Mouse (Mus musculus) ES-Bruce4 (cell line): Measurements from ENCODE around the gene Lasp1.

ENCODE experiments used
- CTCF ChIP-seq: IDR thresholded peaks from one replicate; pipeline ENCODE4 v1.8.1; 2011; ENCODE audit warnings: low read depth, low read length
- EP300 ChIP-seq: IDR thresholded peaks from 2 replicates; pipeline ENCODE4 v1.6.1; 2011; ENCODE audit warnings: low read depth, low read length; ENCODE audit not compliant: insufficient read depth
- POLR2A ChIP-seq: IDR thresholded peaks from one replicate; pipeline ENCODE4 v1.8.1; 2011; ENCODE audit warnings: low read length; ENCODE audit not compliant: insufficient read depth

DNA sequence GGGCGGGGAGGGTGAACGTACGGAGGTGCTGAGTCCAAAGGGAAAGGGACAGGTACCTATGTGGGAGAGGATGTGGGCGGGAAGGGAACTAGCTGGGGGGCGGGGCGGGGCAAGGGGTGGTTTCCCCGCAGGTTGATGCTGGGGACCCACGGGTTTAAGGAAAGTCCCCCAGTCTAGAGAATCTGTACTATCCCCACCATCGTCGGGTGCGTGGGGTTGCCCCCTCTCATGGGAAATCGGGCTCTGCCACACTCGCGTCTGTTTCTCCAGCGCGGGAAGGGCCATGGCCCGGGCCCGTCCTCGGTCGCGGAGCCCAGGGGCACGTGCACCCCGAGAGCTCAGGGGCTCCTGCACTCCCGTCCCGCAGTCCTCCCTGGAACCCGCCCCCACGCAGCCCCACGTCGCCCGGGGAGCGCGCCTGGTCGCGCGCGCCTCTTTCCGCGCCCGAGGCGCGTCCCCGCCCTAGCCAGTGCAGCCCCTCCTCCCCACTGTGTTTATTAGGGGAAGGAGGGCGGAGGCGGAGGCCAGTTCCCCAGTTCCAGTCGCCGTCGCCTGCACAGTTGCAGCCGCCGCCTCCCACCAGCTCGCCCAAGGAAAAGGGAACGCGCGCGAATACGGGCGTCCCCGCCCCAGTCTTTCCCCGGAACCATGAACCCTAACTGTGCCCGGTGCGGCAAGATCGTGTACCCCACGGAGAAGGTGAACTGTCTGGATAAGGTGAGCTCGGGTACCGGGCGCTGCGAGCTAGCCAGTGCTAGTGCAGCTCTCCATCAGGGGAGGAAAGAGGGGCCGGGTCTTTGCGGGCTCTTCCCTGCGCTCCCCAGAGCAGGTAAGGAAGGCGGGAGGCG, 570 bp downstream of the Lasp1 start:
- no peak for TF ChIP-seq POLR2A
- no peak for TF ChIP-seq CTCF
- no peak for TF ChIP-seq EP300
